Mouse (Mus musculus): Measurements from ENCODE around the gene Chp1. TPM values are rescaled to one million over a fixed set of nuclear protein-coding genes. Genes with fewer than 3 reads are reported as not detected.
"Not testable (repeated sequence)": the region's sequence is repeated elsewhere in the genome, so short reads cannot be mapped to it uniquely, and the experiment has no call there.

Gene Chp1
- 142 and 154 TPM in 2 replicates for polyA plus RNA-seq (2012; rRNA removed)

- peak; percentile 93 for DNase-seq (ENCODE audit: low read depth, low spot score)
- under 1% methylated on average over 56 of the region's 57 CpGs for WGBS
Observed at GRCm38 (mm10) chr2:119547522-119548370, at the start of gene Chp1, which contains the start of gene Exd1. Chp1 (plus strand) TSS chr2:119547697. Exd1 (minus strand) TSS chr2:119547627.

- no peak for DNase-seq (ENCODE audit: low read depth, low spot score)
- 85% methylated on average over 2 of the region's 2 CpGs for WGBS
Observed at GRCm38 (mm10) chr2:119498859-119499258, 48.6 kb upstream of the Chp1 start.

- DNase-seq (ENCODE audit: low read depth, low spot score), result peak; percentile 73
- WGBS, result 40% methylated on average over 2 of the region's 2 CpGs
Observed at GRCm38 (mm10) chr2:119500965-119501652, 46.4 kb upstream of the Chp1 start.

GRCm38 (mm10) chr2:119507108-119507507, 40.4 kb upstream of the Chp1 start:
- DNase-seq (ENCODE audit: low read depth, low spot score), result no peak

GRCm38 (mm10) chr2:119508518-119508917, 39.0 kb upstream of the Chp1 start:
- not testable (repeated sequence) for DNase-seq (ENCODE audit: low read depth, low spot score)
- 78% methylated on average over 7 of the region's 7 CpGs for WGBS

- 55% methylated on average over 2 of the region's 2 CpGs for WGBS
- no peak for DNase-seq (ENCODE audit: low read depth, low spot score)
Observed at GRCm38 (mm10) chr2:119510856-119511255, 36.6 kb upstream of the Chp1 start.

- 84% methylated on average over 3 of the region's 3 CpGs for WGBS
- DNase-seq (ENCODE audit: low read depth, low spot score), result no peak
Observed at GRCm38 (mm10) chr2:119512292-119512691, 35.2 kb upstream of the Chp1 start.

GRCm38 (mm10) chr2:119514026-119514522, 33.4 kb upstream of the Chp1 start:
- WGBS, result 43% methylated on average over 3 of the region's 3 CpGs
- no peak for DNase-seq (ENCODE audit: low read depth, low spot score)

- WGBS, result 62% methylated on average over 5 of the region's 5 CpGs
- no peak for DNase-seq (ENCODE audit: low read depth, low spot score)
Observed at GRCm38 (mm10) chr2:119516811-119517210, 30.7 kb upstream of the Chp1 start.

GRCm38 (mm10) chr2:119520550-119520949, 26.9 kb upstream of the Chp1 start:
- no peak for DNase-seq (ENCODE audit: low read depth, low spot score)
- WGBS, result 51% methylated on average over 7 of the region's 7 CpGs

GRCm38 (mm10) chr2:119523836-119524235, 23.7 kb upstream of the Chp1 start:
- WGBS, result 77% methylated on average over 4 of the region's 4 CpGs

GRCm38 (mm10) chr2:119525422-119525821, 22.1 kb upstream of the Chp1 start:
- DNase-seq (ENCODE audit: low read depth, low spot score), result no peak
- WGBS, result 36% methylated on average over 4 of the region's 4 CpGs

More at GRCm38 (mm10) chr2:119523836-119524235, 23.7 kb upstream of the Chp1 start:
- DNase-seq (ENCODE audit: low read depth, low spot score), result no peak

- no peak for DNase-seq (ENCODE audit: low read depth, low spot score)
- WGBS, result 82% methylated on average over 9 of the region's 9 CpGs
Observed at GRCm38 (mm10) chr2:119538802-119539201, 8.7 kb upstream of the Chp1 start.

- no peak for DNase-seq (ENCODE audit: low read depth, low spot score)
- WGBS, result 9% methylated on average over 1 of the region's 1 CpGs
Observed at GRCm38 (mm10) chr2:119542106-119542505, 5.4 kb upstream of the Chp1 start.

GRCm38 (mm10) chr2:119543656-119544055, 3.8 kb upstream of the Chp1 start:
- 63% methylated on average over 2 of the region's 2 CpGs for whole genome bisulfite sequencing

GRCm38 (mm10) chr2:119546848-119547521, 512 bp upstream of the Chp1 start:
- under 1% methylated on average over 30 of the region's 30 CpGs for WGBS
- DNase-seq (ENCODE audit: low read depth, low spot score), result peak; percentile 81

More at GRCm38 (mm10) chr2:119543656-119544055, 3.8 kb upstream of the Chp1 start:
- no peak for DNase-seq (ENCODE audit: low read depth, low spot score)

GRCm38 (mm10) chr2:119548371-119548660, 819 bp downstream of the Chp1 start:
- 0% methylated on average over 3 of the region's 3 CpGs for WGBS
- no peak for DNase-seq (ENCODE audit: low read depth, low spot score)

- WGBS, result 23% methylated on average over 5 of the region's 5 CpGs
- DNase-seq (ENCODE audit: low read depth, low spot score), result no peak
Observed at GRCm38 (mm10) chr2:119548691-119549090, 1.2 kb downstream of the Chp1 start.

- 90% methylated on average over 2 of the region's 2 CpGs for WGBS
- no peak for DNase-seq (ENCODE audit: low read depth, low spot score)
Observed at GRCm38 (mm10) chr2:119549678-119550077, 2.2 kb downstream of the Chp1 start.

- DNase-seq (ENCODE audit: low read depth, low spot score), result no peak
- 85% methylated on average over 3 of the region's 3 CpGs for WGBS
Observed at GRCm38 (mm10) chr2:119558039-119558438, 10.5 kb downstream of the Chp1 start.

All from large intestine, adult 2 months (tissue).